Mouse (Mus musculus) spleen, adult 2 months (tissue): Measurements from ENCODE around the gene Lrba.

Experiments
- CTCF ChIP-seq: fragments of 200-500 bp; IDR thresholded peaks from 2 replicates; pipeline ENCODE4 v1.5.1; 2011; ENCODE audit warnings: mild to moderate bottlenecking, inconsistent platforms; ENCODE audit not compliant: insufficient read depth, insufficient read length, insufficient replicate concordance; ENCODE audit errors: extremely low read depth
- POLR2A ChIP-seq: fragments of 200-500 bp; IDR thresholded peaks from 2 replicates; pipeline ENCODE4 v1.6.1; 2011; ENCODE audit warnings: low read depth, low read length, inconsistent platforms

- TF ChIP-seq POLR2A: no peak
- no peak for TF ChIP-seq CTCF
These were observed 317.4 kb downstream of the Lrba start for GRCm38 (mm10) chr3:86541863-86542397.
